Mouse (Mus musculus): ENCODE data around the gene Dnah14. TPM values are rescaled to one million over a fixed set of nuclear protein-coding genes. Genes with fewer than 3 reads are reported as not detected.

The Dnah14 gene
- total and polyA plus RNA-seq, 3 experiments, result 0.03 to 0.98 (median 0.74) TPM

DNA sequence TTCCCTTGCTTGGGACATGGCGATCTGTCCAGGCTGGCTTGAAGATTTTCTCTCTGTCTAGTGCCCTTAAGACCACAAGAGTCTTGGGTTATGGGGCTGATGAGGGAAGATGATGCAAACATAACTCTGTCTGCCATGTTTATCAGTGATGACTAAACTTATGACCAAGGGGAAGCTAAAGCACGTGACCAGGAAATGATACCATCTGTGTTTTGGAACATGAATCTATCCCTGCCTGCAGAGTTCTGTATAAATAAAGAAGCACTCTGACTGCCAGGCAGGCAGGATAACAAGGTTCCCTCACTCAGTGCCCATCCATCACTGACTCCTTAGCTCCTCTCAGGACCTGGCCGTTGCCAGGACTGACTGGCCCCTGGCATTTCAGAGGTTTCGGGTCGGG is 157.2 kb downstream of the Dnah14 start:
- H3K9me3 ChIP-seq (replicated peaks; ENCODE audit: low read length), result no peaks in the 10 kb centered on the region
- in situ Hi-C loops (cut with MboI; ENCODE audit: low pct_ligation_motif_present, low pct_unique_long_range_greater_than_20kb, low sequenced_read_pairs), result no loop called here
- no peak overlapping the region for H3K4me3 ChIP-seq (replicated peaks in 1 of 3; ENCODE audit: low read depth in 2 of 3, low read length in 2 of 3, poor library complexity in 1 of 3)
- H3K27ac ChIP-seq (ENCODE audit: insufficient read depth, low read depth), result no peak overlapping the region
- 0 out of 2 replicates have a peak, but pooled peaks have one; percentile 22 for TF ChIP-seq MAX (IDR thresholded peaks at IDR 0.05; ENCODE audit: low read length)
- peak; percentile 44 for TF ChIP-seq BHLHE40 (IDR thresholded peaks at IDR 0.05; ENCODE audit: low read depth, low read length)
- no peak for TF ChIP-seq MXI1 (IDR thresholded peaks at IDR 0.05; ENCODE audit: low read depth, low read length)
- no peaks in the 10 kb centered on the region for H3K79me2 ChIP-seq (replicated peaks; ENCODE audit: control insufficient read depth, extremely low read depth, insufficient read depth, poor library complexity, severe bottlenecking)
- H3K4me2 ChIP-seq (ENCODE audit: insufficient read depth, low read depth, poor library complexity, severe bottlenecking), result no peak overlapping the region
- no peak overlapping the region for H3K9ac ChIP-seq (ENCODE audit: insufficient read depth, low read depth)
- H3K36me3 ChIP-seq (replicated peaks in 1 of 2; ENCODE audit: control insufficient read depth in 1 of 2, insufficient read depth in 1 of 2, low read length in 1 of 2), result no peaks in the 10 kb centered on the region
- dilution Hi-C loops (cut with MboI; ENCODE audit: extremely low pct_ligation_motif_present, extremely low pct_unique_long_range_greater_than_20kb, low sequenced_read_pairs), result no loop called here
- peaks cover 0 to 5% of the 10 kb centered on the region in 2 experiments; a peak in 1 of 4 replicates for H3K4me1 ChIP-seq (ENCODE audit: control insufficient read depth in 1 of 2, insufficient read depth in 2 of 2)
- DNase-seq (ENCODE audit: extremely low read depth), result no peak
- no peaks in the 10 kb centered on the region for H3K27me3 ChIP-seq (replicated peaks)

DNA sequence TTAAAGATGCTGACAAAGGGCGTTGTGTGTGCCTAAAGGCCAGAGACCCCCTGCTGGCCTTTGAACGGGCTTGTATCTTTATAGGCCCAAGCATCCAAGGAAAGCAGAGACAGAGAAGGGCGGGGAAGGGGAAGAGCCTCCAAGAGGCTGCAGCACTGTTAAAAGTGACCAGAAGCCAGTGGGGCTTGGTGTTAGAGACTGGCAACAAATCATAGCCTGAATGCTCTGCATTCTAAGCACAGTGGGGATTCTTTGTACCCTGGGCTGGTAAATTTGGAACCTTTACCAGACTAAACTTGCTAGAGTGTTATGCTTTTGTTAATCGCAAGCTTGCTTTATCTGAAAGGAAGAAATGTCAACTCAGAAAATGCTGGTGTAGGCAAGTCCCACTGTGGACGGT is 163.9 kb downstream of the Dnah14 start:
- dilution Hi-C loops (cut with MboI; ENCODE audit: extremely low pct_ligation_motif_present, extremely low pct_unique_long_range_greater_than_20kb, low sequenced_read_pairs), result no loop called here
- Histone ChIP-seq H3K36me3 (replicated peaks in 1 of 2; ENCODE audit: control insufficient read depth in 1 of 2, insufficient read depth in 1 of 2, low read length in 1 of 2) (no peaks in the 10 kb centered on the region), H3K9ac (ENCODE audit: insufficient read depth, low read depth) (no peak overlapping the region), H3K9me3 (replicated peaks; ENCODE audit: low read length) (no peaks in the 10 kb centered on the region), H3K79me2 (replicated peaks; ENCODE audit: control insufficient read depth, extremely low read depth, insufficient read depth, poor library complexity, severe bottlenecking) (no peaks in the 10 kb centered on the region), H3K27me3 (replicated peaks) (peaks cover 11% of the 10 kb centered on the region), H3K4me1 (ENCODE audit: control insufficient read depth in 1 of 2, insufficient read depth in 2 of 2) (no peaks in the 10 kb centered on the region), H3K4me3 (replicated peaks in 1 of 3; ENCODE audit: low read depth in 2 of 3, low read length in 2 of 3, poor library complexity in 1 of 3) (no peak overlapping the region), H3K4me2 (ENCODE audit: insufficient read depth, low read depth, poor library complexity, severe bottlenecking) (no peak overlapping the region), H3K27ac (ENCODE audit: insufficient read depth, low read depth) (no peak overlapping the region)
- TF ChIP-seq NELFE (IDR thresholded peaks at IDR 0.05; ENCODE audit: low read depth, low read length), result no peak
- no peak for TF ChIP-seq GABPA (IDR thresholded peaks at IDR 0.05; ENCODE audit: insufficient replicate concordance, low read depth, low read length)
- TF ChIP-seq NRF1 (IDR thresholded peaks at IDR 0.05; ENCODE audit: low read depth, low read length), result no peak
- no peak for TF ChIP-seq ETS1 (conservative IDR thresholded peaks at IDR 0.05; ENCODE audit: low read depth, low read length)
- TF ChIP-seq CTCF (conservative IDR thresholded peaks at IDR 0.05 in 1 of 2, IDR thresholded peaks at IDR 0.05 in 1 of 2; ENCODE audit: low read depth in 2 of 2, low read length in 2 of 2), result no peak
- TF ChIP-seq RCOR1 (conservative IDR thresholded peaks at IDR 0.05; ENCODE audit: low read depth, low read length), result no peak
- no peak for TF ChIP-seq SIN3A (IDR thresholded peaks at IDR 0.05; ENCODE audit: low read length)
- TF ChIP-seq ZMIZ1 (IDR thresholded peaks at IDR 0.05; ENCODE audit: low read depth, low read length), result no peak
- no peak for TF ChIP-seq ZKSCAN1 (IDR thresholded peaks at IDR 0.05; ENCODE audit: borderline replicate concordance, low read depth, low read length)
- TF ChIP-seq UBTF (IDR thresholded peaks at IDR 0.05; ENCODE audit: low read depth, low read length), result no peak
- no peak for TF ChIP-seq MXI1 (IDR thresholded peaks at IDR 0.05; ENCODE audit: low read depth, low read length)
- no peak for TF ChIP-seq ELF1 (IDR thresholded peaks at IDR 0.05; ENCODE audit: low read depth, low read length)
- TF ChIP-seq IRF4 (IDR thresholded peaks at IDR 0.05; ENCODE audit: low read depth, low read length), result no peak
- TF ChIP-seq TCF12 (IDR thresholded peaks at IDR 0.05; ENCODE audit: low read depth, low read length), result no peak
- TF ChIP-seq RAD21 (IDR thresholded peaks at IDR 0.05; ENCODE audit: low read depth, low read length), result no peak
- no peak for TF ChIP-seq E2F4 (IDR thresholded peaks at IDR 0.05; ENCODE audit: insufficient replicate concordance, low read depth, low read length)
- no peak for TF ChIP-seq JUN (IDR thresholded peaks at IDR 0.05; ENCODE audit: insufficient read depth, low read depth, low read length)
- no peak for TF ChIP-seq CHD1 (IDR thresholded peaks at IDR 0.05; ENCODE audit: low read depth, low read length)
- no peak for DNase-seq (ENCODE audit: extremely low read depth)
- in situ Hi-C loops (cut with MboI; ENCODE audit: low pct_ligation_motif_present, low pct_unique_long_range_greater_than_20kb, low sequenced_read_pairs), result no loop called here

All from CH12.LX (cell line).